Mouse (Mus musculus): ENCODE measurements around the gene Rnf13. TPM values are rescaled to one million over a fixed set of nuclear protein-coding genes. Genes with fewer than 3 reads are reported as not detected.
"Not testable (repeated sequence)": the region's sequence is repeated elsewhere in the genome, so short reads cannot be mapped to it uniquely, and the experiment has no call there.

Gene Rnf13
- total and polyA plus RNA-seq, 2 experiments: 144 to 201 TPM

- peaks cover 4% of the 10 kb centered on the region; the same call in 1 of the 2 replicates for H3K79me2 ChIP-seq (ENCODE audit: control insufficient read depth, insufficient read depth, low read length)
- H3K9ac ChIP-seq (ENCODE audit: low read depth, low read length): no peak overlapping the region
- H3K27me3 ChIP-seq (ENCODE audit: control insufficient read depth, insufficient read depth, low read length): no peaks in the 10 kb centered on the region
- H3K36me3 ChIP-seq (ENCODE audit: control insufficient read depth, insufficient read depth, low read length): peaks cover 25% of the 10 kb centered on the region
- H3K4me3 ChIP-seq (ENCODE audit: insufficient read depth, low read depth, low read length): no peak overlapping the region
- H3K4me1 ChIP-seq (ENCODE audit: control insufficient read depth, insufficient read depth, low read length): no peaks in the 10 kb centered on the region
- no peak for DNase-seq (ENCODE audit: extremely low read depth, low read depth, low spot score)
- WGBS: 88% methylated on average over 2 of the region's 2 CpGs
- H3K27ac ChIP-seq (replicated peaks; ENCODE audit: insufficient read depth, low read depth, low read length): no peak overlapping the region
- TF ChIP-seq CTCF (IDR thresholded peaks at IDR 0.05; ENCODE audit: low read depth, low read length): no peak
- no peak for TF ChIP-seq POLR2A (IDR thresholded peaks at IDR 0.05; ENCODE audit: extremely low read depth, insufficient read depth, low read length)
Observed at GRCm38 (mm10) chr3:57776915-57777314, 41.1 kb downstream of the Rnf13 start.

GRCm38 (mm10) chr3:57788472-57788871, 52.6 kb downstream of the Rnf13 start:
- no peak for TF ChIP-seq POLR2A (IDR thresholded peaks at IDR 0.05; ENCODE audit: extremely low read depth, insufficient read depth, low read length)
- TF ChIP-seq CTCF (IDR thresholded peaks at IDR 0.05; ENCODE audit: low read depth, low read length): no peak
- Histone ChIP-seq H3K27me3 (ENCODE audit: control insufficient read depth, insufficient read depth, low read length) (no peaks in the 10 kb centered on the region), H3K36me3 (ENCODE audit: control insufficient read depth, insufficient read depth, low read length) (peaks cover 3% of the 10 kb centered on the region; the same call in 1 of the 2 replicates), H3K4me3 (ENCODE audit: insufficient read depth, low read depth, low read length) (no peak overlapping the region), H3K27ac (replicated peaks; ENCODE audit: insufficient read depth, low read depth, low read length) (no peak overlapping the region), H3K79me2 (ENCODE audit: control insufficient read depth, insufficient read depth, low read length) (no peaks in the 10 kb centered on the region; the same call in 1 of the 2 replicates), H3K9ac (ENCODE audit: low read depth, low read length) (no peak overlapping the region), H3K4me1 (ENCODE audit: control insufficient read depth, insufficient read depth, low read length) (no peaks in the 10 kb centered on the region)
- DNase-seq (ENCODE audit: extremely low read depth, low read depth, low spot score): no peak
- 83% methylated on average over 4 of the region's 4 CpGs for WGBS

GRCm38 (mm10) chr3:57789005-57789962, 53.4 kb downstream of the Rnf13 start:
- H3K4me1 ChIP-seq (ENCODE audit: control insufficient read depth, insufficient read depth, low read length): peaks cover 2% of the 10 kb centered on the region; the same call in 1 of the 2 replicates
- WGBS: 86% methylated on average over 7 of the region's 7 CpGs
- H3K36me3 ChIP-seq (ENCODE audit: control insufficient read depth, insufficient read depth, low read length): peaks cover 3% of the 10 kb centered on the region; the same call in 1 of the 2 replicates
- no peak for DNase-seq (ENCODE audit: extremely low read depth, low read depth, low spot score)
- H3K27ac ChIP-seq (replicated peaks; ENCODE audit: insufficient read depth, low read depth, low read length): no peak overlapping the region
- H3K79me2 ChIP-seq (ENCODE audit: control insufficient read depth, insufficient read depth, low read length): peaks cover 6% of the 10 kb centered on the region; the same call in 1 of the 2 replicates
- no peak overlapping the region for H3K4me3 ChIP-seq (ENCODE audit: insufficient read depth, low read depth, low read length)
- H3K9ac ChIP-seq (ENCODE audit: low read depth, low read length): no peak overlapping the region
- H3K27me3 ChIP-seq (ENCODE audit: control insufficient read depth, insufficient read depth, low read length): no peaks in the 10 kb centered on the region
- TF ChIP-seq CTCF (IDR thresholded peaks at IDR 0.05; ENCODE audit: low read depth, low read length): no peak
- no peak for TF ChIP-seq POLR2A (IDR thresholded peaks at IDR 0.05; ENCODE audit: extremely low read depth, insufficient read depth, low read length)

GRCm38 (mm10) chr3:57791104-57791503, 55.2 kb downstream of the Rnf13 start:
- TF ChIP-seq CTCF (IDR thresholded peaks at IDR 0.05; ENCODE audit: low read depth, low read length) (no peak), POLR2A (IDR thresholded peaks at IDR 0.05; ENCODE audit: extremely low read depth, insufficient read depth, low read length) (no peak)
- Histone ChIP-seq H3K27ac (replicated peaks; ENCODE audit: insufficient read depth, low read depth, low read length) (no peak overlapping the region), H3K79me2 (ENCODE audit: control insufficient read depth, insufficient read depth, low read length) (peaks cover 6% of the 10 kb centered on the region; the same call in 1 of the 2 replicates), H3K4me3 (ENCODE audit: insufficient read depth, low read depth, low read length) (no peak overlapping the region), H3K9ac (ENCODE audit: low read depth, low read length) (no peak overlapping the region), H3K27me3 (ENCODE audit: control insufficient read depth, insufficient read depth, low read length) (no peaks in the 10 kb centered on the region), H3K4me1 (ENCODE audit: control insufficient read depth, insufficient read depth, low read length) (peaks cover 2% of the 10 kb centered on the region; the same call in 1 of the 2 replicates), H3K36me3 (ENCODE audit: control insufficient read depth, insufficient read depth, low read length) (peaks cover 6% of the 10 kb centered on the region; the same call in 1 of the 2 replicates)
- WGBS: 81% methylated on average over 3 of the region's 3 CpGs
- no peak for DNase-seq (ENCODE audit: extremely low read depth, low read depth, low spot score)

GRCm38 (mm10) chr3:57795071-57795470, 59.2 kb downstream of the Rnf13 start:
- H3K79me2 ChIP-seq (ENCODE audit: control insufficient read depth, insufficient read depth, low read length); DNase-seq (ENCODE audit: extremely low read depth, low read depth, low spot score); H3K4me1 ChIP-seq (ENCODE audit: control insufficient read depth, insufficient read depth, low read length); H3K27ac ChIP-seq (replicated peaks; ENCODE audit: insufficient read depth, low read depth, low read length); H3K27me3 ChIP-seq (ENCODE audit: control insufficient read depth, insufficient read depth, low read length); H3K4me3 ChIP-seq (ENCODE audit: insufficient read depth, low read depth, low read length); H3K9ac ChIP-seq (ENCODE audit: low read depth, low read length): not testable (repeated sequence)
- H3K36me3 ChIP-seq (ENCODE audit: control insufficient read depth, insufficient read depth, low read length): peaks cover 17% of the 10 kb centered on the region
- WGBS: 77% methylated on average over 6 of the region's 6 CpGs

GRCm38 (mm10) chr3:57815447-57815846, 79.6 kb downstream of the Rnf13 start:
- Histone ChIP-seq H3K4me1 (ENCODE audit: control insufficient read depth, insufficient read depth, low read length) (no peaks in the 10 kb centered on the region), H3K27ac (replicated peaks; ENCODE audit: insufficient read depth, low read depth, low read length) (no peak overlapping the region), H3K79me2 (ENCODE audit: control insufficient read depth, insufficient read depth, low read length) (no peaks in the 10 kb centered on the region; the same call in 1 of the 2 replicates), H3K36me3 (ENCODE audit: control insufficient read depth, insufficient read depth, low read length) (no peaks in the 10 kb centered on the region; the same call in 1 of the 2 replicates), H3K9ac (ENCODE audit: low read depth, low read length) (no peak overlapping the region), H3K4me3 (ENCODE audit: insufficient read depth, low read depth, low read length) (no peak overlapping the region), H3K27me3 (ENCODE audit: control insufficient read depth, insufficient read depth, low read length) (no peaks in the 10 kb centered on the region)
- peak; percentile 15 for DNase-seq (ENCODE audit: extremely low read depth, low read depth, low spot score)
- no peak for TF ChIP-seq POLR2A (IDR thresholded peaks at IDR 0.05; ENCODE audit: extremely low read depth, insufficient read depth, low read length)
- TF ChIP-seq CTCF (IDR thresholded peaks at IDR 0.05; ENCODE audit: low read depth, low read length): no peak
- WGBS: 94% methylated on average over 6 of the region's 6 CpGs

All from liver, adult 2 months (tissue).